Mouse (Mus musculus) frontal cortex, adult (tissue): ENCODE results near the gene Tchp.

ENCODE experiments used
- ATAC-seq: cut with Nextera tagmentation; 2 replicates; pipeline ENCODE4 v1.9.2; 2017; ENCODE audit warnings: mild to moderate bottlenecking, moderate library complexity, mixed read lengths; ENCODE audit not compliant: low TSS enrichment

The Tchp gene

DNA sequence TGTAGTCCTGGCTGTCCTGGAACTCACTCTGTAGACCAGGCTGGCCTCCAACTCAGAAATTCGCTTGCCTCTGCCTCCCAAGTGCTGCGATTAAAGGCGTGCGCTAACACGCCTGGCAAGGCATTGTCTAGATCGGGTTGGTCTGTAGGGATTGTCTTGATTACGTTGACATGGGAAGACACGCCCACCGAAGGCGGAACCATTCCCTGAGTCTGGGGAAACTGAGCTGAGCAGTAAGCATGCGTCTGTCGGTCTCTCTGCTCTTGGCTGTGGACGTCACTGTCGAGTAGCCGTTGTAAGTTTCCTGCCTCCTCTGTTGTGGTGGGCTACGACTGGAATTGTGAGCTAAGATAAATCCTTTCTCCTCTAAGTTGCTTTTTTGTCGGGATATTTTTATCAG is 10.6 kb upstream of the Tchp start:
- ATAC-seq = no peak

DNA sequence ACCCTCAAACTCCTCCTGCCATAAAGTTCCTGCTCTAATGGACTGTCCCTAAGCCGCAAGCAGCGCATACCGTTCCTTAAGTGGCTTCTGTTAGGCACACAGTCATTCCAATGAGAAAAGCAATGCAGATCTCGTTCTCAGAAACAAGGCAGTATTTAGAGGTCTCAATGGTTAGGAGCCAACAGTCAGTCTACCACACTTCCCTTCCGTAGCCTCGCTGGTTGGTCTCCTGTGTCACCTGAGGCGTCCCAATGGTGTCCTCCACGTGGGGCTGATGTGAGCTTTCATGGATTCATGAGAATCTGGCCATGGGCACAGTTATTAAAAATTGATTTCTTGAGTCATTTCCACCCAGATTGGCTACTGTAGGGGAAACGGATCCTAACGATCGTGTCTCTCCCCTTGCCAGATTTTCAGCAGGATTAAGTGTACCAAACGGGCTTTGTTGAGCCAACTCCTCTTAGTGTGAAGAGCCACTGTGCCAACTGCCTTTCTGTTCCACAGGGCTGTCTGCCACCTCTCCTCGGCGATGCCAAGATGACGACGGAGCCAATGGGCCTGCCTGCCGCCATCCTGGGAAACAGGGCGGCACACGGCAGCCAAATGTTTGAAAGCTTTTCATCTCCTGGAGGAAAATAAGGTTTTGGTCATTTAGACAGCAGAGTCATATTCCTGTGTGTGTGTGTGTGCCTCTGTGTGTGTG is 9.4 kb upstream of the Tchp start:
- ATAC-seq = peak; percentile 80

DNA sequence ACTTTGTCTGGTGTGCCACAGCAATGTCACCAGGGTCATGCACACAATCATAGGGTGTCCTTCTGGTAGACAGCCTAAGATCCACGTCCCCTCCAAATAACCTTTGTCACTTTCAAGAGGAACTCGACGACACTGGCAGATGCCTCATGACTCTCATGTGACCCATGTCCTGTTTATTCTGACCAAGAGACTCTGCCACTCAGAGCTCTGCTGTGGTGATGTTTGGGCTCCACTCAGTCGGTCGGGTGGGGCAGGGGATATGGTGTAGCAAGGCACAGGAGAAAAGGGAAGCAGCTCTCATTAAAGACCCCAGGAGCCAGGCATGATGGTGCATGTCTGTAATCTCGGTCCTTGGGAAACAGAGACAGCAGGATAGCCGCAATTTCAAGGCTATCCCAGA is 8.5 kb upstream of the Tchp start:
- ATAC-seq = no peak

DNA sequence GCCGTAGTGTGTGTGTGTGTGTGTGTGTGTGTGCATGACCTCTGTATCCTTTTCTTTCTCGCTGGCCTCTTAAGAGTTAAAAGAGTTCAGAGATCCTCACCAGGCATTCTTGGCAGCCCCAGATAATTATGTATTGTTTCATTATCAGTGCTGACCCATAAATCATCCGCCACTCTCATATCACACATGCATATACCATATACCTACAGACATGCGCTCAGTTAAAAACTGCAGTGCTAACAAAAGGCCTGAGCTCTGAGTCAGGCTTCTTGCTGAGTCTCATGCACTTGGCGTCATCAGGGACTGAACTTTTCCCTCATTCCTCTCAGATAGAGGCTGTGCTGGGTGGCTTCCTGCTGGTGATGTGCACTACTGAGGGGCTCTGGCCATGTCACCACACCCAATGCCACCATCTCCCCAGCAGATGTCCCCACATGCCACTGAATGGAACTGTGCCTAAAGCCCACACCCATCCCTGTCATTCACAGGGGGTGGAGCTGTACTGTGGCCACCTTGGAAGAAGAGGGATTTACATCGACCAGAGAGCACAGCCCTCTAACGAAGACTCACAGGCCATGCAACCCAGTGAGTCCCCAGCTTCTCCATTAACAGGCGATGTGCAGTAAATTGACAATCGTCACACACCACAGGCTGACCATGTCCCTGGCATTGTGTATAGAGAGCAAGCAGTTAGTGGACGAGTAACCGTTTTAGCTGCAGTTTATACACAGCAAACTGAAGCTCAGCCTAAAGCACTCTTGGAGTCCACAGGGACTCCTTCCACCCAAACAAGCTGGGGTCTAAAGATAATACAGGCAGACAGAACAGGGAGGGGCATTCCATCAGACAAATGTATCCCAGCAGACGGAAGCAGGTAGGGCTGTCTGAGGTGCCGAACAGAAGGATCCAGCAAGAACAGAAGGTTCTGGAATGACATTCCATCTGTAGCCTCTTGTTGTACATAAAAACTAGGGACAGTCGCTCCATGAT is 4.9 kb upstream of the Tchp start:
- no peak for ATAC-seq

DNA sequence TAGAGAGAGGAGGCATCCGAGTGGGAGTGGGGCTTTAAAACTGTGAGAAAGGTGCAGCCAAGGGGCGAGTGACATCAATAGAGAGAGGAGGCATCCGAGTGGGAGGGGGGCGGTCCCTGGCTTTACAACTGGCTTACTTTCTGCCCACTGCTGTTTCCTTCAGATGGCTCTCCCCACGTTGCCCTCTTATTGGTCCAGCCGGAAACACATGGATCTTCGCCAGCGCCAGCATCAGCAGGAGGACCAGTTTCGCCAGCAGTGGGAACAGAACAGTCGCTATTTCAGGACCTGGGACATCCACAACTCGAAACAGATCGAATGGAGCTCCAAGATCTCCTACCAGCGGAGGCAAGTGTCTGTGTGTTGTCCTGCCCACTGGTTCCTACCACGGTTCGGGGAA is 931 bp downstream of the Tchp start:
- ATAC-seq = no peak

DNA sequence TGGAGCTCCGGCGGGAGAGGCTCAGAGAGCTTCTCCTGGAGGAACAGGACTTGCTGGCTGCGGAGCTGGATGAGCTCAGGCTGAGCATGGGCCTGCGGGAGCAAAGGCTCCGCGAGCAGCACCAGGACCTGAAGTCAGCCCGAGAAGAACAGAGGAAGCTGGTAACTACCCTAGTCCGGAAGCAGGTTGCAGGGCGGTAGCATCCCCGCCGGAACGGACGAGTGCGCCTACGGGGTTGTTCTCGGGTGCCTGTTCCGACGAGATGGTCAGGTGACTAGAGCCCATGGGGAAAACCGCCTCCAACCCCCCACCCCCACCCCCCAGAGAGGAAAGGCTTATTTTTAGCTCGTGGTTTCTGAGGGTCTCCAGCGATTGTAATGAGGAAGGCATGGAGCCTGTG is 1.8 kb downstream of the Tchp start:
- no peak for ATAC-seq

DNA sequence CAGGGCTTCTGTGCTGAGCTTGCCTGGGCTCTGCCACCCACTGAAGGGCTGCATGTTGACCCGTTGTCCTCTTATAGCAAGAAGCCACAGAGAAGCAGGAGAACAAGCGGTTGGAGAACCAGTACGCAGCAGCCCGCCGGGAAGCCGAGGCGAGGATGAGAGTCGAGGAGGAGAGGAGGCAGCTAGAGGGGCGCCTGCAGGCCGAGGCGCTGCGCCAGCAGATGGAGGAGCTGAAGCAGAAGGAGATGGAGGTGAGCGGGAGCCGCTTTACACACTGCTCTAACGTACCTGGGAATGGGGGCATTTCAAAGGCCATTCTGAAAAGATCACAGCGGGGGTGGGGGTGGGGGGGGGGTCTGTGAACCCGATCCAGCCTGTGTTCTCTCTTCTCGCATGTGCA is 7.0 kb downstream of the Tchp start:
- ATAC-seq = no peak

DNA sequence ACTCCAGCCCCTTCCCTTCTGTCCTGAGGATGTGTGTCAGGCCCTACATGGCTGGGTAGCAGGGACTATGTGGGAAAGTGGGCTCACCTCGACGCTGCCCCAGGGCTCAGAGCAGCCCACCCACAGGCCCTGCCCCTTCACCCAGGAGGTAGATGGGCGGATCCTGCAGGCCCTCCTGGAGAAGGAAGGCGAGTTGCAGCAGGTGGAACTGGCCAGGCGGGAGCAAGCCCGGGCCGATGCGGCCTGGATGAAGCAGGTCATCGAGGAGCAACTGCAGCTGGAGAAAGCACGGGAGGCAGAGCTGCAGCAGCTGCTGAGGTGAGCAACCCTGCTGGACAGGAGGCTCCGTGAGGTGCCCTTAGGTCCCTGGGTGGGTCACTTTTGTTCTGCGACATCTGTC is 9.7 kb downstream of the Tchp start:
- ATAC-seq = no peak

DNA sequence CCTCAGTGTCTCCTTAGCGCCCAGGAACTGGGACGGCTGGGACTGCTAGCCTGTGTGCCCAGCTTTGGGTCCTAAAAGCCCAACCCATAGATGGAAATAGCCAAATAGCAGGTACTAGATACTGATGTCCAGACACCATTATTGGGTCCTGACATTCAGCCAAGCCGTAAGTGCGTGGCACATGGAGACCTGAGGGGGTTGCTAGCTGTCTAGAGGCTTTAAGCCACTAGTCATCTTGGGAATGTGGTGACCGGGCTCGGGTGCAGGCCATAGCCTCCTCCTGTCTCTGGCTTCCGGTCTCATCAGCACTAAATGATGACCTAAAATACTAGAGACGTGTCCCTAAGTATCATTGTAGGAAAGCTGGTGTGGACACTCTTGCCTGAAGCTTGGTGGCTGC is 10.4 kb downstream of the Tchp start:
- ATAC-seq = no peak

DNA sequence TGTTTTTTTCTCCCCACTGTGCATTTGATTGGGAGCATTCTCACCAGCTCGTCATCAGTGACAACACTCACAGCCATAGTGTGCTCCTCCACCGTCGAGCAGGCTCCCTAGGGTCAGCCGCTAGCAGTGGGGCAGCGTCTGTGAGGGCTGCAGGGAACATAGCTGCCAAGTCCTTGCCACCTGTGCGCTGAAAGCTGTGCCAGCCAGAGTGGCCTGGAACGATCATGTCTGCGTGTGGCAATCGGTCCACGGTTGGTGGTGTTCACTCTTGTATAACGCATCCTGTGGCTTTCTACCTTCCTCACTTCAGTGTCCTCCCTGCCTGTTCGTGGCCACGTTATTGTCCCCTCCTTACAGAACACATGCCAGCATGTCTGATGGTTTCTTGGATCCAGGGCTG is 10.9 kb downstream of the Tchp start:
- ATAC-seq = no peak

DNA sequence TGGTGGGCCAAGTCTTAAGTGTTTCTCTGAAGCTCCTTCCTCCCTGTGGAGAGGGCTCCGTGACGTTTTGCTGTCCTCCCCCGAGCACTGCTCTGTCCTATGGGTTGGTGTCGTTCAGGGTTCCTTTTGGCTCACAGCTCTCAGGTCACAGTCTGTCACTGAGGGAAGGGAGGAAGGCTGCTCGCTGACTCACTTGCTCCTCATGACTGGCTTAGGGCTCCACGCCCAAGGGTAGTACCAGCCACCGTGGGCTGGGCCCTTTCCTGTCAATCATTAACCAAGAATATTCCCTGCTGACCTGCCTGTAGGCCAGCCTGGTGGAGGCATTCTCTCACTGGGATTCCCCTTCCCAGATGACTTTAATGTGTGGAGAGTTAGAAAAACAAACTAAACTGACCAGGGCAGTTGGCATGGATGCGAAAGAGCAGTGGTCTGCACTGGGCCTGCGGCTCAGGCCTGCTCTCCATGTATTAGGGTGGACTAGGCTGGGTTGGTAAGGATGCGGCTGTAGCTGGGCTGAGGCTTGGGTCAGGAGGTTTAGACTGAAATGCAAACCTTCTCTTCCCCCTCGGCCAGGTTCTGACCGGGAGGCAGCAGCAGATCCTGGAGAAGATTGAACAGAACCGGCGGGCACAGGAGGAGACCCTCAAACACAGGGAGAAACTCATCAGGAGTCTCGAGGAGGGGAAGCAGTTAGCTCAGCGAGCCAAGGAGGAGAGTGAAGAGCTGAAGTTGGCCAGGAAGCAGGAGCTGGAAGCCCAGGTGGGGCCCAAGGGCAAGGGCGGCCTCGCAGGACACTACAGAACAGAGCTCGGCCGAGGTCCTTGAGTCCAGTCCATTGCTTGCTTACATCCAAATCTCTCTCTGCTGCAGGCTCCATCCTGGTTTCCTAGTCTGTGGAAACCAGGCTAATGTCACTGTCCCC is 11.7 kb downstream of the Tchp start:
- ATAC-seq = no peak

DNA sequence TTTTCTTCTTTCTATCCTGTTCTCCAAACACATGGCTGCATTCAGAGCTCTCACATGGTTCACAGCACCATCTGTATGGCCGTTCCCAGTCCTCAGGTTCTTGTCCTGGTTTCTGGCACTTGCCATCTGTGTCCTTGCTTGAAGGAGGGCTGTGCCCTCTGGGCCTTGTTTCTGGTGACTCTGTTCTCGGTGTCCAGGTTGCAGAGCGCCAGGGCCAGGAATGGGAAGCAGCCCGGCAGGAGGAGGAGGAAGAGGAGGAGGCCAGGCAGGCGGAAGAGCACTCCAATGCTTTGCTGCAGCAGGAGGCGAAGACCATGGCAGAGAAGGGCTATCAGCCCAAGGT is 12.3 kb downstream of the Tchp start:
- ATAC-seq = no peak

DNA sequence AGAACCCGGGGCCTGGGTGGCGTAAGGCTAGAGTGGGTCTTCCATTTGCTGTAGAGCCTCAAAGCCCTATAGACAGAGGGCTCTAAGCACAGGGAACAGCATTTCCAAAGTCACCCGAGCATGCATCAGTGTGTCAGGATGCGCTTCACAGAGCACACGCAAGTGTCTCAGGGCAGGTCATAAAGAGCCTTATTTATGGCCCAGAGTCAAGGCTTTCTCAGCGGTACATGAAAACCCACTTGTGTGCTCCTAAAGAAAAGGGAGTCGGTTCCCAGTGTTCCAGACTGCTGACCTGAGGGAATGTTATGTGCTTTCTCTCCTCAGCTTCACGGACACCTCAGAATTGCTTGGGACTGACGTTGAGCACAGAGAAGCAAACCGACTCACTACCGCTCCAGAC is 13.2 kb downstream of the Tchp start:
- ATAC-seq = no peak

DNA sequence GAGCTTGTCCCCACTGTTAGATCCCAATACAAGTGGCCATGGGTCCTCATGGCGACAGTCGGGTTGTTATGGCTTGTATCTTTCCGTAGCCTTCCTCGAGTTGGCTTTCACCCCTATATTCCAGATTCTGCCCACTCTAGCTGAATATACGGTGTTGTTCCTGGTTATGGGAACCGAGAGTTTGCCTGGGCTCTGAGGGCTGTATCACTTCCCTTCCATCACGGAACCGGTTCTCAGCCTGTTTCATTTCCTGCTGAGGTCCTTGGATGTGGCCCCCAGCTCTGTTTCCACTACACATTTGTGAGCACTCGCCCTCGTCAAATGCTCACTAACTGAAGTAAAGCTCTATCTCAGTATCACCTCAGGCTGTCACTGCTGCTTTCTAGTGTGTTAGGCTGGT is 14.4 kb downstream of the Tchp start:
- ATAC-seq = no peak

DNA sequence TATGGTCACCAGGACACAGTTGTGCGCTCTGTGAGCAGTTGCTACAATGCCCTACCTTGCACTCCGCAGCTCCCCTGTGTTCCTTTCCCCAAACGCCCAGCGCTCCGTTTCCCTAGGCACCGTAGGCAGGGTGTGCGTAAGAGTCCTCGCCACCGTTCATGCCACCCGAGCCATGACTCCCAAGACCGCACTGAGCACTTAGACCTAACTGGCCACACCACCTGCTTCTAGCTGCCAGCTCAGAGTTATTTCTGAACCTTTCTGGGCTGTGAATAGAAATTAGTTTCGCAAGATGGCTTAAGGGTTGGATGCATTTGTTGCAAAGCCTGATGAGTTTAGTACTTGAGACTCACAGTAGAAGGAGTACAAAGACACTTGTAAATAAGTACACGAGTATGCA is 15.3 kb downstream of the Tchp start:
- ATAC-seq = no peak

DNA sequence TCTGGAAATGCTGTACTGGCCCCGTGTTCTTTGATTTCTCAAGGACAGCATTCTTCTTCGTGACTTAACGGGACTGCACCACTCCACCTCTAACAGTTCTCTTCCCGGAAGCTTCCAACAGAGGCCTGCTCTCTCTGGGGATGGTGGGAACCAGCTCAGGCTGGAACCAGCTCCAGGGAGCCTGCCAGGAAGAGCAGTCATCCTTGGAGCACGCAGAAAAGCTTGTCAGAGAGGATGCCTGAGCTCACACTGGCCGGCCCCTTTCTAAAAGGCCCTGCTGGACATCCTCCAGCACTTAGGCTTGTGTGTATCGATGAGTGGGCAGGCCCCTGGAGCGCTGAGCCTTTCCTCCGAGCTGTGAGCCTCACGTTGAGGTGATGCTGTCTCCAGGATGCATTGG is 20.6 kb downstream of the Tchp start:
- ATAC-seq = 0 out of 2 replicates have a peak, but pooled peaks have one; percentile 16

DNA sequence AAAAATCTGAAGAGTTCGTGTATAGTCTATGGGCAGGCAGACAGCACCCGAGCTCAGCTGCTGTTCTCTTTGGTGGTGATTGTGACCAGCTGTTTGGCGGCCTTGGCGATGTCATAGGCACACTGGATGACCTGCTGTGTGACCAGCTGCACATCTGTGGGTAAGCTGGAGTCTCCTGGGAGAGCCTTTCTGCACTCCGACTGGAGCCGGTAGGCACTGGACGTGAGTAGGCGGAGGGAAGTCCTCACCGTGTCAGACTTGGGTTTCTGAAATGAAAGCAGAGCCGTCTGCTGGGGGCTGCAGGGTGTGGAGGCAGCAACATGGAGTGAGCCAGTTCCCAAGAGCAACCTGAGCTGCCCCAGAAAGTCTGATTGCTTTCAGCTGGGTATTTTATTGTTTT is 22.6 kb downstream of the Tchp start:
- ATAC-seq = no peak

DNA sequence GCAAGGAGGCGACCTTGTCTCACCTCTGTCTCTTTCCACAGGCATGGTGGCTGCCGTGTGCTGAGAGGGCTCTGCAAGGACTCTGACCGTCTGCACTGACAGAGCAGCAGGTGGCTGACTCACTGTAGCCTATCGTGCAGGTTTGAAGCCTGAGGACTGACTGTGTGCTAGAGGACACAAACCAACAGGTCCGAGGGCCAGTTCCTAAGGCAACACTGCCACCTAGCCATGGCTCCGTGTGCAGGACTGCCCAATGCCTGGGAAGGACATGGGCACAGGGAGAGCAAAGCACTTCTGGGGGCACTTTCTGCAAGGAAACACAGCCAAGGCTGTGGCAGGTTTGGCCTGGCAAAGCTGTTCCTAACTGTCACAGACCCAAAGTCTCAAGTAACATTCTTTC is 23.9 kb downstream of the Tchp start:
- no peak for ATAC-seq

DNA sequence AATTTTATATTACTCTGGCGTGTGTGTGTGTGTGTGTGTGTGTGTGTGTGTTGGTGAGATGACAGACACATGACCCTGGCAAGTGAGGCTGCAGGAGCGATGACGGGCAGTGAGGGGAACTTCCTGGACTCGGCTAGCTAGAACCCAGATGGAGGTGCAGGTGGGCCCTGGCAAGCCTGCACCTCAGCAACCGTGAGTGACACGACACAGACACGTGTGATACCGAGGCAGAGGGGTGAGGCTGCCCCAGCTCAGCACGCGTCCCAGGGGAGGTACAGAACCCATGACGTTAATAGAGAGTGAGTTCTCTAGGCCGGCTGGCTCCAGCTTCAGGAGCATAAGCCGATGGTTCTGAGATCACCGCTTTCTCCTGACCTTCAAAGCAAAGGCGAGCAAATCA is 24.4 kb downstream of the Tchp start:
- no peak for ATAC-seq

DNA sequence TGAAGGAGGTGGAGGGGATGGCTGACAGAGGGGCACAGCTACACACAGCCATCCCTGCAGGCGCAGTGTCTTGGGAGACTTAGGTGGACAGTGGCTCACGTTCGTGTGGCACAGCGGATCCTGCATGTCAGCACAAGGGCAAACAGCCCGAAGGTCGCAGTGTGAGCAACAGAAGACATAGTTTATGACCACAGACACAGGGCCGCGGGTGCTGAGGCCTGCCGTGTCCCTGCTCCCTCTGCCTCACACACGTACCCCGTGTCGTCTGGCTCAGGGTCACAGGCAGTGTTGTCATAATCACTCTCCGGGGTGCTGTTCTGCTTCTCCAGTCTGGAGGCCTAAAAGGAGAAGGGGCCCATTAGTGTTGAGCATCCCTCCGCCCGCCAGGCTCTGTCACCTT is 26.0 kb downstream of the Tchp start:
- no peak for ATAC-seq

DNA sequence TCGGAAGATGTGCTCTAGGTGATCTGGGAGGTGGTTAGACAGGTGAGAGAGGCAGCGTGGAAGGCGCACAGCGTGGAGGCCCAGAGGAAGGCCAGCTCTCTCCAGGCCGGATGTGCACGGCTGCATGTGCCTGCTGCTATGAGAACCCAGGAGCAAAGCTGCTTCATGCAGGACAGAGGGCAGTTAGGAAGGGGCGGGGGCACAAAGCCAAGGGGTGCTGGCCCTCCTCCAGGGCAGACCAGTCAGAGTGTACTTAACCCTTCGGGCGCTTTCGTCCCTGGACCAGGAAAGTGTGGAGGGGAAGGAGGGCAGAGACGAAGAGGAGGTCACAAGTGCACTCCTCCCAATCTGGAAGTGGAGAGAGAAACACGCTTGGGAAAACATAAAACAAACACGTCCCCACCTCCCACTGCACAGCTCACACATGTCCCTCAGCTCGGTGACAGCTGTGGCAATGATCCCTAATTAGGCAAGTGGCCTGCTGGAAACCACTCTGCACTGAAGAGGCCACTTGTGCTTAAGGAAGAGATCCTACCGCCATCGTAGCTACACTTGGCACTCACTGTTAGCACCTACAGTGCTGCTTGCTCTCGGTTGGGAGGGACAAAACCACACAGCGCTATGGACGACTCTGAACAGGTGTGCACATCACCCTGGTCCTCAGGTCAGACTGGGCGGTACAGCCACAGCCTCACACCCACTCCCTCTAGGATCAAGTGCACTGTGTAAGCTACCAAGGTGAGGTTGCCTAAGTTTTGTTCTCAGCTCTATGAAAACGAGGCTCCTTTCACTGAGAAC is 29.7 kb downstream of the Tchp start:
- ATAC-seq = no peak
